Mouse (Mus musculus): ENCODE data around the gene Pkib.

GRCm38 (mm10) chr10:57664253-57664652, 32.5 kb downstream of the Pkib start:
- no peak for TF ChIP-seq POLR2A (IDR thresholded peaks at IDR 0.05; ENCODE audit: low read depth, low read length)
- no peak for TF ChIP-seq CTCF (IDR thresholded peaks at IDR 0.05; ENCODE audit: extremely low read depth, insufficient read depth, insufficient read length, insufficient replicate concordance)

Data from spleen, adult 2 months (tissue).